Mouse (Mus musculus) right cerebral cortex, postnatal 25 days (tissue): ENCODE measurements around the gene Cnpy2.
"Not testable (repeated sequence)": the region's sequence is repeated elsewhere in the genome, so short reads cannot be mapped to it uniquely, and the experiment has no call there.

Source experiments
- DNase-seq: peaks from one replicate; pipeline ENCODE4 v3.0.0; 2022

Gene Cnpy2

GRCm38 (mm10) chr10:128322141-128323108 is at the start of gene Cnpy2:
Gene Cnpy2 (plus strand): TSS chr10:128322459.
- peak; percentile 87 for DNase-seq

GRCm38 (mm10) chr10:128272819-128273439 is 49.3 kb upstream of the Cnpy2 start:
- DNase-seq = not testable (repeated sequence)

- not testable (repeated sequence) for DNase-seq
Measured at GRCm38 (mm10) chr10:128275374-128275773, 46.9 kb upstream of the Cnpy2 start.

DNA sequence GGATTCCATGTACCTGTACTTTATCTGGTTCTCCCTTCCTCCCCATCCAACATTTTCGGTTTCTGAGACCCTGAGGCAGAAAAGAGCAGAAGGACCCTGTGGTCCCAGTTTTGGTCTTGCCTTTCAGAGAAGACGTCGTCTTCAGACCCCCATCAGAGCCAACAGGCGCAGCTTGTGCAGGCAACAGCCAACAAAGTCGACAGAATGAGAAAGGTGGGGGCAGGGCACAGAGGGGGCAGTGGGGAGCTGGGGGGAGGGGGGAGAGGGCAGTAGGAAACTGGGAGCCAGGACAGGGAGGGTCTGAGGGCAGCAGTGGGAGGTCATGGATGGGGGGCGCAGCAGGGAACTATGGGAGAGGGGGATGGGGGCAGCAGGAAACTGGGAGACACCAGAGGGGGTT is 44.1 kb upstream of the Cnpy2 start:
- DNase-seq = no peak

DNA sequence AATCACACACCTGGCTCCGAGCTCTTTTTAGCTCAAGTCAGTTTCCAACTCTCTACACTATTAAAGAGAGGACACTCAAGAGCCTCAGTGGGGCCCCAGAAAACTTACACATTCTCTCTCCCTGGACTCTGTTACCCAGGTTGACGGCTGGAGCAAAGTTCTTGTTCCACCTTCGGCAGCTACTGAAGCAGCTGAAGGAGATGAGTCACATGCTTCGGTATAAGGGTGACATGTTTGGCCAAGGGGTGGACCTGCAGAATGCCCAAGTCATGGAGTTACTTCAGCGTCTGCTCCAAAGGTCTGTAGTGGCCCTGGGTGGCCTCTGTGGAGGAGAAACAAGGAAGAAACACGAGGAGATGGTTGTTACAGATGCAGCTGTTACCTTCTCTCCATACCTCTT is 41.3 kb upstream of the Cnpy2 start:
- no peak for DNase-seq

DNA sequence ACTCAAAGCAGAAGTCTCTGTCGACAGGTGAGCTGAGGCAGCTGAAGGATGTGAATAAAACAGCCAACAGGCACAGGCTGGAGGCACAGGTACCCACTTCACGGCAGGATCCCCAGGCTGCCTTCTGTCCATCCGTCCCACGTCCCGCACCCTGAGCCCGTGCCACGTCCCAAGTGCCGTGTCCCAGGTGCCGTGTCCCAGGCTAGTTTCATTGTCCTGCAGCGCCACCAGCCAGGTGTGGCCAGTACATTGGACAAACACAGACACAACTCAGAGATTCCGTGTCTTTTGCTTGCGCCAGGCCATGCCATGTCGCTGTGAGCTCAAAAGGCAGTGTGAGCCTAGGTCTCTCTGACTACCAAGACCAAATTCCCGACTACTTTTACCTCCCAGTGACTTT is 40.6 kb upstream of the Cnpy2 start:
- DNase-seq = no peak

DNA sequence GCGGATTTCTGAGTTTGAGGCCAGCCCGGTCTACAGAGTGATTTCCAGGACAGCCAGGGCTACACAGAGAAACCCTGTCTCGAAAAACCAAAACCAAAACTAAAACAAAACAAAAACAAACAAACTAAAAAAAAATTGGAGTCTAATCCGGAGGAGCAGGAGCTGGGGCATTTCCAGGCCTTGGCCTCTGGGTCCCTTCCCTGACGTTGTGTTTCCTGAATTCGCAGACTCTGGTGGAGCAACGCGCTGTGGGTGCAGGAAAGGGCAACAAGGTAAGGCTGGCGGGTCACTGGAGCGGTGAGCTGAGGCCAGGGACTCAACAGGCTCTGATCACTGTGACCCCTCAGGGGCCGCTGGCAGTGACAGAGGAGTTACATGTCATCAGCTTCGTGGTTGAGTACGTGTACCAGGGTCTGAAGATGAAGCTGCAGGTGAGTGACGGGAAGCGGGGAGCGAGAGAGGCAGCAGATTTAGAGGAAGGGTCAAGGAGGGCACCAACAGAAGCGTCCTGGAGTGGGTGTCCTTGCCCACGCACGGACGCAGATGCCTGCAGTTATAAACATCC is 39.3 kb upstream of the Cnpy2 start:
- DNase-seq = no peak

- peak; percentile 33 for DNase-seq
Measured at GRCm38 (mm10) chr10:128283604-128284579, 38.4 kb upstream of the Cnpy2 start.

GRCm38 (mm10) chr10:128290594-128290993 is 31.7 kb upstream of the Cnpy2 start:
- not testable (repeated sequence) for DNase-seq

DNA sequence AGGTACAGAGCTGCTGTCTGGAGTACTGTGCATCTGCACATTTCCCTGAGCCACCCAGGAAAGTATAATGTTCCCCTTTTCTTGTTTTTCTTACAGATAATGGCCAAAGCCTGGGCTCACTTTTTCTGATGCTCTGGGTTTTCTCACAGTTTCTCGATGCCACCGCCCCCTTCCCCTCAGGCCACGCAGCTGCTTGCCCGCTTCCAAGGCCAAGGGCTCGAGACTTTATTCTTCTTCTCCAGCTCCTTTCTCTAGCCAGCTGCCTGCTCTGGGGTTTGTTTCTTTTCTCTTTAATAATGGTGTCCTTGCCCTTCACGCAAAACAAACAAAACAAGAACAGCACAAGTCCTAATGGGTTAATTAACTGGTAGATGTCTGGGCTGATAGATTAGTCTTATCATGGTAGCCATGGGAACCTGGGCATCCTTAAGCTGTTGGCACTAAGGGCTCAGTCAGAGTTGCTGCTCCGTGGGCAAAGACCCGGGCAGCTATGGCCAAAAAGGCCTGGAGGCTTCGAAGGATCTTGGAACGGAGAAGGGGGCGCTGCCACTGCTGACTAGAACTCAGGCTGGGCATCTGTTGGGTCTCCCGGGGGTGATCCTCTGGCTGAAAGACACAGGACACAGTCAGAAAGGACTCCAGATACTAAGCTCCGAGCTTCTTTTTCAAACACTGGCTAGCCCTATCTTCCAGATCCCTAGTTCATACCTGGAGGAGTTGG is 25.7 kb upstream of the Cnpy2 start:
- no peak for DNase-seq

GRCm38 (mm10) chr10:128297221-128297620 is 25.0 kb upstream of the Cnpy2 start:
- DNase-seq = no peak

DNA sequence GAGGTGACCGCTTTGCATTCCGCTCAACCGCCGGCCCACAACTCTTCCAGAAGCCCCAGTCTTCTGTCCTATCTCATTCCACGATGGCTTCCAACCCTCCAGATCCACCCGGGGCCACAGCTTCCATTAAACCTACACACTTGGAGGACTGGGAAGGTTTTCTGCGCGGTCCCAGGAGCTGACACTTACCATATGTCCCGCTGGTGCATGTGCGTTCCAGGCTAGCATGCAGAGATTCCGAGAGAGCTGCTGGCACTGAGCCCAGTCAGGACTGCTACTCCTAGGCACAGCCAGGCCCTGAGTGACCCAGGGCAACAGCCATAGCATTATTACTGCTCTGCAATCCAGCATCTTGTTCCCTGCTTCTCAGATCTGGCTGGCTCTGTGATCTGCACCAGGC is 24.6 kb upstream of the Cnpy2 start:
- no peak for DNase-seq

- no peak for DNase-seq
Measured at GRCm38 (mm10) chr10:128298243-128298642, 24.0 kb upstream of the Cnpy2 start.

GRCm38 (mm10) chr10:128298702-128299171 is 23.5 kb upstream of the Cnpy2 start, which contains the start of gene Il23a:
Gene Il23a (minus strand): TSS chr10:128298752.
- DNase-seq = no peak

DNA sequence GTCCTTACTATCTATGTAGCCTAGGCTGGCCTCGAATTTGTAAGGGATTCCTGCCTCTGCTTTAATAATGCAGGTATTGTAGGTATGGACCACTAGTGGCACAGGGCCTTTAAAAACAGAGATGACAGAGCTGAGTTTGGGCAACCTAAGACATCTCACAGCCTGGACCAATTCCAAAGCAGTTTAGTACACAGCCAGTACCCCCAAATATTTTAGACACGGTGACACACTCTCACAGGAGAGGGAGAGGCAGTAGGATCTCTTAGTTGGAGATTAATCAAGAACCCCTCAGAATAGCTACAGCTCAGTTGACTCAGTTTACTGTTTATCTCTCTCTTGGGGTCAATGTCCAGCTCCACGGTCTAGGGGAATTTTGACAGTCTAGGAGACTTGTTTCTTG is 19.9 kb upstream of the Cnpy2 start:
- DNase-seq = no peak

- DNase-seq = no peak
Measured at GRCm38 (mm10) chr10:128302785-128303125, 19.5 kb upstream of the Cnpy2 start.

DNA sequence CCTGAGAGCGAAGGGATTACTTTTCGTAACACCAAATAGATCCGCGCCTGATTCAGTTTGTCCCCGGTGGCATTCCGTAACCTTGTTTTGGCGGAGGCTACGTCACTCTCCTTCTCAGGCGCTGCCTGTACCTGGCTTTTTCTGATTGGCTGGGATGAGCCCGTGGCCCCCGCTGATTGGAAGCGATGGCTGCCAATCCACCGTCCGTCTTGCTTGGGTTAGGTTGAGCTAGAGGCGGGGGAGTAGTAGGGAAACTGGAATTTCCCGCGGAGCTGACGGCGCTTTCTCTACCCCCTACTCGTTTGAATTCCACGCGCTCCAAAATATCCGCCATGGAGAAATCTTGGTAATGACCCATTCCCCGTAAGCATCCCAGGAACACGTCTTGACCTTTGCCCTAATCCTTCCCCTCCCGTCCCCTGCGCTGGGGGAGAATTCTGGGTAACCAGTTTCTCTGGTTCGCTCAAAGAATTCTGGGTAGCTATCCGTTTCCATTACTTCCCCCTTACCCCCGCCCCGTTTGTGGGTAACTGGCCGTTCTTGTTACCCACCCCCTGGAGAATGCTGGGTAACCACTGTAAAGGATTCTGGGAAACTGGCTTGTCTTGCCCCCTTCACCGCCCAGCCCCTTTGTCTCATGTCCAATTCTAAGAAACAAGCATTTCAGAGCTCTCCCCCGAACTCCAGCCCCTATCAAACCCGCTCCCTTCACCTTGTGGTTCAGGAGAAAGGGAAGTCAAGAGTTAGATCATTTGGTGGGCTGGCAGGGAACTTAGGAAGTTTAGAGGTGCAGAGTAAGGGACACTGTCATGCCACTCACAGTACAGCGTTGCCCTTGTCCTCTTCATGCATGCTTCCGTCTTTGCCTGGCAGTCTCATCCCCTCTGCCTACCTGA is 18.9 kb upstream of the Cnpy2 start, which contains the start of gene Pan2:
Gene Pan2, plus strand, starts transcription at position 210 of the 896 bp plus-strand sequence.
- DNase-seq = peak; percentile 100

DNA sequence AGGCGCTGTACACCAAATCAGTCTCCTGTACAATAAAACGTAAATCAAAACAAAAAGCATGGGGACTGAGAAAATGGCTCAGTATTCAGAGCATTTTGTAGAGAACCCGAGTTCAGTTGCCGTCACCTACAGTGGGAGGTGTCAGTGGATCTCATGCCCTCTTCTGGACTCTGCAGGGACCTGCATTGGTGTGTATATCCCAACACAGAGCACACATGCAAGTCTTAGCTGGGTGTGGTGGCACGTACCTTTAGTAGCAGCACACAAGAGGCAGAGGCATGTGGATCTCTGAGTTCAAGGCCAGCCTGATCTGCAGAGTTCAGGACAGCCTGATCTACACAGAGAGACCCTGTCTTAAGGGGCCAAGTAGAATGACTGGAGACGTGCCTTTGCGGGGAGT is 12.6 kb upstream of the Cnpy2 start:
- DNase-seq = no peak

- no peak for DNase-seq
Measured at GRCm38 (mm10) chr10:128310177-128310576, 12.1 kb upstream of the Cnpy2 start.

DNA sequence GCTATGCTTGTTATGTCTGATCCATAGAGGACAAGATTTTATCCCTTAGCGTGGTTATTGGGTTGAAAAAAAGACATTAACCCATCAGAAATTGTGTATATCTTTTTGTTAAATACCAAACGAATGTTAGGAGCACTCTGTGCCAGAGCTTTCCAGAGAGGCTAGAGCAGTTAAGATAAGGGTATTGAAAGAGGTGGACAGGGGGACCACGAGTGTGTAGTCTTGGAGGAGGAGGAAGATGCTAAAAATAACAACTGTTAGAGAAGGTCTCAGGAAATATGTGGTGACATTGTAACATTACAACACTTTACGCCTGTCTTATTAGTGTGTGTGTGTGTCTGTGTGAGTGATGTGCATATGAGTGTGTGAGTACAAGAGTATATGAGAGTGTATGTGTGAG is 11.4 kb upstream of the Cnpy2 start:
- DNase-seq = no peak

- no peak for DNase-seq
Measured at GRCm38 (mm10) chr10:128315578-128315977, 6.7 kb upstream of the Cnpy2 start.
